Mouse (Mus musculus): Measurements from ENCODE around the gene Mark1.

Mark1 gene

DNA sequence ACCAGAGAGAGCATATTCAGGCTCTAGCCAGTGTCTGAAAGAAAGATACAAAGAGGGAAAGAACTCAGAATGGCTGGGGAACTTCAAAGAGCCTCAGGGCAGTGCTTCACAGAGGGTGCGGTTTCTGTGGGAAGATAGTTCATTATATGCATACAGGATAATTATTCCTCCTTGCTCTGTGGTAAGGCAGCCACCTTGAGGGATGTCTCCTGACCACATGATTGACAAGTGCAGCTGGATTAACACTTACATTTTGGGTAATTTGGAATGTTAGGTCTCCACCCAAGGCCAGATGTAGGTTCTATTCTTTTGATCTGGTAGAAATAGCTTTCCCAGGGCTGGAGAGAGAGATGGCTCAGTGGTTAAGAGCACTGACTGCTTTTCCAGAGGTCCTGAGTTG lies 113.2 kb downstream of the Mark1 start:
- DNase-seq (ENCODE audit: low spot score), result no peak

DNA sequence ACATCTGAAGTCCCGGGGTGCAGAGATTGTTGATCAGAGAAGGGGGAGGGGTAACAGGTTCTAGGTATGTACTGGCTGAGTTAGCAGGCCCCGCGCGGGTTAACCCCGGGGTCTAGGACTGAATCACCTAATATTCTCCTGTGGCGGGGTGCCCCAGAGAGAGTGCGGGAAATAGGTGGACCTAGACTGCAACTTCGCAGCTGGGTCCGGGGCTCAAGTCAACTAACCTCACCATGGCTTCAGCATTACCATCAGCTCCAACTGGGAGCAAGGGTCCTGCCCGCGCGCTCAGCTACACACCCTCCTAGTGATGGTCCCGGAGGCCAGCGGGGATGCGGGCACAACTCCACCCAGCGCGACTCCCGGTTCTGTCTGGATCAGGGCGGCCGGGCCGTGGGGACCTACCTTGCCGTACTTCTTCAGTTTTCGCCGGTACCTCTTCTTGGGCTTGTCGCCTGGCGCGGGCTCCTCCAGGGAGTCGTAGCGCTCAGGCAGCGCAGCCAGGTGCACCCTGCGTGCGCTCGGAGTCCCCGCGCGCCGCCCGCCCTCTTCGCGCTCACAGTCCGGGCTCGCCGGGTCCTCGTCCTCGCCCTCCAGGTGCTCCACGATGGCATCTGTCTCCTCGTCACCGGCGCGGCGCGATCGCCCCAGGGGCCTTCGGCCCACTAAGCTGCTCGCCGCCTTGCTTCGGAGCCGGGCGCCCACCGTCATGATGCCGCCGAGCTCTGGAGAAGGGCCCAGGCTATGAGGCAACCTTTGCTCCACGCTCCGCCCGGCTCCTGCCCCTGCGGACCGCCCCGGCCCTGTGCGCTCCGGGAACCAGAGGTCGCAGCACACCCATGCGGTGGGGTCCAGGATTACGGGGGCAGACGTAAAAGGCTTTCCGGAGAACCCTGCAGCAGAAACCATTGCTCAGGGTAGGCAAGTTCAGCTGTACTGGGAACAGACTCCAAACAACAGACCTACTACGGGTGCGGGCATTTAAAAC lies 116.8 kb downstream of the Mark1 start, which contains the start of gene C130074G19Rik:
Gene C130074G19Rik (minus strand): TSS at position 938 of the 988 bp plus-strand sequence.
- DNase-seq (ENCODE audit: low spot score), result no peak

DNA sequence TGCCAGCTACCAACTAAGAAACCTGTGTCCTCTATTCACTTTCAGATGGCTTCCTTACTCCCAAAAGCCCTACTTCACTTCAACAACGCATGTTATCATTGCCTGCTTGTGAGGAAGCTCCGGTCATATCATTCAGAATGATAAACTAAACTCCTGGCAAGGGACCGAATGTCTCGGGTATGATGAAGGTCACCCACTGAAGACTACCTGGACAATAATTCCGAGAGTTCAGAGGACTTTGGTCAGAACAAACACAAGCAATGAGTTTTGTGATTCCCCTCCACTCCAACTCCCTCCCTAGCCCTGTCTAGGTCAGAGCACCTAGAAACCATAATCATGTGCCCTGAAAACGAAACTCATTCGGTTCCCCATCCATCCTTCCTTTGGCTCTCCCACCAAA lies 117.5 kb downstream of the Mark1 start:
- DNase-seq (ENCODE audit: low spot score), result no peak

DNA sequence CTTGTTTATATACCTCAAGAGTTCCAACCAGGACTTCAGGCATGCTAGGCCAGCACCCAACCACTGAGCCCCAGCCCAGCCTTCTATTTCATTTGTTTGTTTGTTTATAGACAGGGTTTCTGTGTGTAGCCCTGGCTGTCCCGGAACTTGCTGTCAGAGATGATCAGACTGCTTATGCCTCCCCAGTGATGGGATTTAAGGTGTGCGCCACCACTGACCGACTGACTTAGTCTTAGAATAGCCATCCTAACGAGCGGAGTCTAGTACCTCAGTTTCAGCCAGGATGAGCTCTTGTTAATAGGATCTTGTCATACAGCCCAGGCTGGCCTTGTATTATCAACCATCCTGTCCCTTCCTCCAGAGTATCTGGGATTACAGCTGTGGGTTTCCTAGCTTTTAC lies 118.2 kb downstream of the Mark1 start:
- DNase-seq (ENCODE audit: low spot score), result no peak

DNA sequence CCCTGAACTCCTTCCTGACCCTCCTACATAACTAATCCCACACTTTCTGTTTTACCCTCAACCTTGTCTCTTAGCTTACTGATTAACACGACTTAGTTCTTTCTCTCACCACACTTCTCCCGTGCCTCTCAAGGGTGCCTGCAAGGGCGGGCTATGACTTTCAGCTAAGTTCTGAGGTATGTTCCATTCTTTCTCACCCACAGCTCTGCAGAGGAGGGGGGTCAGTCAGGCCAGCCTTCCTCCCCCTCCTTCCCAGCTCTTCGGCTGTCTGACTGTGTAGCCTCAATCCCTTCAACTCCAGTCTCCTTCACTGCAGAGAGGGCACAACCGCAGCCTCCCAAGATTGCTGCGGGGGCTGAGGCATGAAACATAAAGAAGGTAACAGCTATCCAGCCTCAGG lies 120.5 kb downstream of the Mark1 start:
- DNase-seq (ENCODE audit: low spot score), result no peak

DNA sequence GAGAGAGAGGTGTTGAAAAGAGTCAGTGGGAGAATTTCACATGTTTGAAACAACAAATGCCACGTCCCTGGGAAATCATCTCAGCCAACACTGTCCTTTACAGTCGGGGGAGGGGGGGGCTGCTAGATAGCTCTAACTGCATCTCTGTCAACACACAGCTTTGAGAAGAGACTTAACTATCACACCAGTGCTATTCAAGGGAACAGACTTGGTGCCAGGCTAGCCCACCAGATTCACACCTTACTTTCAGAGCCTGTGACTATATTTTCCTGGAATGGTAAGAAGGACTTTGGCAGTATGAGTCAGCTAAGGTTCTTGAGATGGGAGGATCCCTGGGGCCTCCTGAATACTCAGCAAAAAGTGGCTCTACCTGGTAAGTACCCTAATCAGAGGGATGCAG lies 122.1 kb downstream of the Mark1 start:
- no peak for DNase-seq (ENCODE audit: low spot score)

DNA sequence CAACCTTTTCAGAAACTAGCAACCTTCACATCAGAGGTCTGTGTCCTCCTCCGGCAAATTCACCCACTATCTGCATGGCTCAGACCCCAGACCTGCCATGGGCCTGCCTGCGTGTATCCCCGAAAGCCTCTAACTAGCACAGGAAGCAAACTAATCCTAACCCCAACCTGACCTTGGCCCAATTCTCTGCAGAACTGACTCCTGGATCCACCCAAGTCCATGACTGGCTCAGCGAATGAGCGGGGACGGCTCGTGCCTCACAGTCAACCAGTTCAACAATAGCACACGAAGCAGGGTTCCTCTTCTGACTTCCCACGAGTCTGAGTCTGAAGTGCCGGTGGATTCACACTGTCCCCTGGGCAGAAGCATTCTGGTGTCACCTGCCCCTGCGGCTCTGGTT lies 125.5 kb downstream of the Mark1 start:
- no peak for DNase-seq (ENCODE audit: low spot score)

DNA sequence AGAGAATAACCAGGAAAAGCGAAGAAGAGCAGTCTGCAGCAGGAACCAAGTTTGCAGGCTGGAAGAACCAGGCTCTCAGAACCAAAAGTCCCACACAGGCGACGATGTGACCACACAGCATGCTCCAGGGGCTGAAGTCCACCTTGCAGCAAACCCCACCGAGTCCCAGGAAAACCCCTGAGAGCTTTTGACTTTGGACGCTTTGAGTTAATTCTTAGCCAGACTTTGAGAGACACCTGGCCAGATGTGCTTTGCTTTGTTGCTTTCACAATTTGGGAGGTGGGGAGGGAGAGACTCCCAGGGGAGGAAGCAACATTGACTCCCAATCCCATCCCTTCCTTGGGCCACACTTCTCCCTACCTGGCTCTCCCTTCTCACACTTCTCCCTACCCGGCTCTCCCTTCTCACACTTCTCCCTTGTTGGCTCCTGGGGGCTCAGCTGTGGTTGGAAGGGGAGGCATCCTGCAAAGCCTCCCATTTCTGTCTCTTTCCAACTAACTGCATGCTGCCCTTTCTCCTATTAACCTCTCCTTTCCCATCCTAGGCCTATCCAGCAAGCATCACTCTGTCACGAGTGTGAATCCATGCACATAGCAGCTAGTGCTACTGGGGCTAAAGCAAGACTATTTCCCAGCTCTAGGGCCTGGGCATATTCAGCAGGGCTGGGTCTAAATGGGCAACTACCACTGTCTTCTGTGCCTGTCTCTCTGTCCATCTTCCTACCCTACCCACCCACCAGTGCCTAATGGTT lies 127.1 kb downstream of the Mark1 start:
- DNase-seq (ENCODE audit: low spot score), result no peak

DNA sequence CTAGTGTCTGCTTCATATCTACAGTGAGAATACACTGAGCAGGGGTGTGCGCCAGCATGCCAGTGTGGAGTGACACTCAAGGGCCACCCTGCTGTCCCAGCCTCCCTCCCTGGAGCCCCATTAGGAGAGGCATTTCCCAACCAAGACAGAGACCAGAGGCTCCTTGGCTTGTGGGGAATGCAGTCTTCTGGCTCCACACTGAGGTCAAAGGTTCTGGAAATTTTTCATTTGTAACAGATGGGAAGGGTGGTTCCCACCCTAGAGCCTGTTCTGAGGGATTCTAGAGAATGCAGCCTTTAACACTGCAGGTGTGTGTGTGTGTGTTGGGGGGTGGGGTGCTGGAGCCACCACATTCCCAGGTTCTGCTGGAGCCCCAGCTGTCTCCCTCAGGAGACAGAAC lies 127.9 kb downstream of the Mark1 start:
- DNase-seq (ENCODE audit: low spot score), result no peak

DNA sequence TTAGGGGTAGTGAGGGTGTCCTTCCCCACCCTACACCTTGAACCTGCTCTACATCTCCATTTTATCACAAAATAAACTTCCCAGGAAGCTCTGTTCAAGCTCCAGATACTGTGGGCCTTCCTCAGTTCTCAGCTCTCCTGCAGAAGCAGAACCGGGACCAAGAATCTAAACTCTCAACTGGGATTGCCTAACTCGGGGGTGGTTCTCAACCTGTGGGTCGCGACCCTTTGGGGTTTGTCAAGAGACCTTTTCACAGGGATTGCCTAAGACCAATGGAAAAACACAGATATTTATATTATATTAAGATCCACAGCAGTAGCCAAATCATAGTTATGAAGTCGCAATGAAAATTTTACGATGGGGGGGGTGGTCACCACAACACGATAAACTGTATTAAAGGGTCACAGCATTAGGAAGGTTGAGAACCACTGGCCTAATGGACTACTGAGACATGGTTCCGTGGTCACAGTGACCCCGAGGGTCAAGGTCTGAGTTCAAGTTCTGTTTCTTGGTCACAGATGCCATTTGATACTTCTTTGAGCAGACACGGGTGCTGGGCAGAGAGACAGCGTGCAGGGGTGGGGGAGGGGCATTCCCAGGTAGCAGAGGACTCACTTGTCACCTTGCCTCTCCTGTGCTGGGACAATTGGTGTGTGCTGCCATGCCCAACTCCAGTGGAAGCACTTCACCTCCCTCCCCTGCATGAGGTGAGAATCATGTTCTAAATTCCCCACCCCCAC lies 128.6 kb downstream of the Mark1 start:
- DNase-seq (ENCODE audit: low spot score), result no peak

DNA sequence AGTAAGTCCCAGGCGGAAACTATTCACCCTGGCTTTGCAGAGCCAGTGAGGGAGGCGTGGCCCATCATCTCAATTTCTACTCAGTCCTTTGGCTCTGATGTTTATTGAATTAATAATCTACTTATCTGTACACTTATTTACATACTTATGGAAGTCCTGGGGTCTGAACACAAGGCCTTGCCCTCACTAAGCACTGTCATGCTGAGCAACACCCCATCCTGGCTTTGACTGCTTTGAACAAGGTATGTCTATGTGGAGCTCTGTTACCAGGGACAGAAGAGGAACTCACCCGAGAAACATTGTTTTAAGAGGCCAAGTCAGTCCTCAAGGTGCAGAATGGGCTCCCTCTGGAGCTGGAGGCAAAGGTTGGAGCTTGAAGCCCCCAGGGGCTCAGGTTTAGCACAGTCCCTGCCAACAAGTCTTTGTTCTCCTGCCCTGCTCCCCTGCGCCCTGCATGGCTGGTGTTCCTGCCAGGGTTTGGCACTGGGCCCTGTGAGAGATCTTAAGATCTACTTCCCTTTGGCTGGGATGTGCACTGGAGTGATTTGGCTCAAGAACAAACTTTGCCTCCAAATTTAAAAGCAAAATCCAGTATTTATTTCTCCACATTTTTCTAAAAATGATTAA lies 129.3 kb downstream of the Mark1 start:
- no peak for DNase-seq (ENCODE audit: low spot score)

DNA sequence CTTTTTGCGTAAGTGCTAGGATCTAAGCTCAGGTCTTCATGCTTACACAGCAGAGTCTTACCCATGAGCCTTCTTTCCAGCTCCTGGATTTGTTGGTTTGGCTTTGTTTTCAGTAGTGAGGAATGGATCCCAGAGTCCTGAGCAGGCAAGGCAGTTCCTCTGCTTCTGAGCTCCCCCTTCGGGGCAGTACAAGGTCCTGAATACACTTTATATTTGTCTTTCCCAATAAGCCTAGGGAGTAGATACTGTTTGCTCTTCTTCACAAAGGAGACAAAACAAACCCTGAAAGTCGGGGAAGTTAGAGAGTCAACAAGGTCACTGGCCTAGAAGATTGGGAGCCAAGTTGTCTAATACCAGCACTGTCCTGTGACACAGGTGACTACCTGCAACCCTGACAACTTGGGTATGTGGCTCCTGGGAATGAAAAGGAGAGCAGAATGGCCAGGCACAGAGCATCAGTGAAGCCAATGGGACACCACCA lies 131.7 kb downstream of the Mark1 start:
- DNase-seq (ENCODE audit: low spot score), result no peak

DNA sequence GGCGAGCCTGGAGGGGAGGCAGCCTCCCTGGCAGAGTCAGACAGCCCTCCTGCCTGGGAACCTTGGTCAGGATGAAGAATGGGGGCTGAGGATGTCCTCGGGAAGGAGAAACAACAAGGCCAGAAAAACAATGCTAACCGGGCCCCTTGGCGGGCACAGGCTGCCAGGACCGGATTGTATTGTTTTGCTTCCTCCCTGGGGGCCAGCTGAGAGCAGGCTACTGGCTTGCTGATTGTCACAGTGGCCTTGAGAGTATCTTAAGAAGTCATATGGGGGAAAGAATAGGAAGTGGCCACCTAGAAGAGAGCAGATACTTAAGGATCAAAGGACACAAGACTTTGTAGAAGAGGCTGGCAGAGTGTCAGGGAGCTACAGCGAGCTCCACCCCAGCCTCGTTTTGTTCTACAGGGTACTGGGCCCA lies 135.0 kb downstream of the Mark1 start:
- no peak for DNase-seq (ENCODE audit: low spot score)

DNA sequence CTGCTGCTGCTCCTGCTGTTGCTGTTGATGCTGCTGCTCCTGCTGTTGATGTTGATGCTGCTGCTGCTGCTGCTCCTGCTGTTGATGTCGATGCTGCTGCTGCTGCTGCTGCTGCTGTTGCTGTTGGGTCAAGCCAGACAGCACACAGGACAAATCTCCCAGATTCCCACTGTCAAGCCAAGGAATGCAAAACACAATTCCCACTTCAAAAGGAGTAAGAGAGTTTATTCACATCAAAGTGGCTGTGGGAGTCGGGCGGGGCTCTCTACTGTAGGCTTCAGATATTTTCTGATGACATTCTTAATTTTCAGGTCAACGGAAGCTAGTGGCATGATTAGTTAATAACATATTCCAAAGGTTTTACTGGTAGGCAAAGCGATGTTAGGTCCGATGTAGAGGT lies 136.7 kb downstream of the Mark1 start:
- no peak for DNase-seq (ENCODE audit: low spot score)

DNA sequence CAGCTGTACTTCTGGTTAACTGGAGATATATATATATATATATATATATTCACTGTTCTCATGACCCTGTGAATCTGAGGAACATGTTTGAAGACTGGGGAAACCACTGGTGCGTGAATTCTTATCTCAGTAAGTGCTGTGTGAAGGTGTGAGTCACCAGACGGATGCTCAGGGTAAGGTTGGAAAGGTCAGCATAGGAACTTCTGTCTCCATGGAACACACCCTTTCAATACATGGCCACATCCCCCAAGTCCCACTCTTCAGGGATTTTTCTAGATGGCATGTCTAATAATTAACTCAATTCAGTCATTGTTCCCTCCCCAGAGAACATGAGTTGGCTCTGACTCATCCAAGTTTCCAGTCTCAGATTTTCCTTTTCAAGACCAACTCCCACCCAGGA lies 137.8 kb downstream of the Mark1 start:
- DNase-seq (ENCODE audit: low spot score), result no peak

DNA sequence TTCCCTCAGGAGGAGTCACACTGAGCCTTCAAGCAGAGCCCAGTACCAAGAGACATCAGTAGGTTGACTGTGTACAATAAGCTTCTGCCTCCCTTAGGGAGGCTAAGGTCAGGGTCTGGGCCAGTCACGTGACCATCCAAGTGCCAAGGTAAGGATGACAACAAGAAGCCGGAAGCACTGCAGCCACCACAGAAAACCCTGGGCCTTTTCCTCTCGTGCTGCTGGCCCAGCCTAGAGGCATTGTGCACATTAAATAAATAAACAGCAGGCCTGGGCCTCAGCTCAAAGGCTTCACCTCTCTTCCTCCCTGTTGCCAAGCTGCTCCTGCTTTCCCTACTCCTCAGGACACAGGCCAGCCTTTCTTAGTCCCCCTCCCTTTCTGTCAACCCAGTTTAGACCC lies 139.1 kb downstream of the Mark1 start:
- DNase-seq (ENCODE audit: low spot score), result no peak

DNA sequence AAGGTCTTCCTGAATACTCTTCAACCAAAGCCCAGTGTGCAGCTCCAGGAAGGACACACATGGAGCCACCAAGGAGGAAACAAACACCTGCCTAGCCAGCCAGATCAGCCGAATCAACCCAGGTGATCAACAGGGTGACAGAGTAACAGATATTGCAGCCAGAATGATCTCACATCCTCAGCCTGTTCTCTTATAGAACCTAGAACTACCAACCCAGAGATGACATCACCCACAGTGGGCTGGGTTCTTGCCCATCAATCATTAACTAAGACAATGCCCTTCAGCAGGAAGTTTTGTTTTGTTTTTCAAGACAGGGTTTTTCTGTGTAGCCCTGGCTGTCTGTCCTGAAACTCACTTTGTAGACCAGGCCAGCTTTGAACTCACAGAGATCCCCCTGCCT lies 141.1 kb downstream of the Mark1 start:
- no peak for DNase-seq (ENCODE audit: low spot score)

DNA sequence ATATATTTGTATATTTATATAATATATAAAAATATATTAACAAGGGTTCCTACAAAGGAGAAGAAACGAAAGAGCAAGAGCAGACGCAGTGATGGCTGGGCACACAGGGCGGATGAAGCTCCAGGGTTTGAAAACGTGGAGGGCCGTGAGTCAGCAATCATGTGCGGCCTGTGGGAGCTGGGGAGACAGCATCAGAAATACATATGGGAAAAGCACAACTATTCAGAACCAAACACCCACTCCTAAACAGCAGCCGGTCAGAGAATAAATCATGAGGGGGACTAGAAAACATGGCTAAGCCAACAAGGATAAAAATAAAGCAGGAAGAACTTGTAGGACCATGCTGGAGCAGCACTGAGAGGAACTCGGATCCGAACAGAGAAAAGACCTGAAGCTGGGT lies 142.2 kb downstream of the Mark1 start:
- no peak for DNase-seq (ENCODE audit: low spot score)

DNA sequence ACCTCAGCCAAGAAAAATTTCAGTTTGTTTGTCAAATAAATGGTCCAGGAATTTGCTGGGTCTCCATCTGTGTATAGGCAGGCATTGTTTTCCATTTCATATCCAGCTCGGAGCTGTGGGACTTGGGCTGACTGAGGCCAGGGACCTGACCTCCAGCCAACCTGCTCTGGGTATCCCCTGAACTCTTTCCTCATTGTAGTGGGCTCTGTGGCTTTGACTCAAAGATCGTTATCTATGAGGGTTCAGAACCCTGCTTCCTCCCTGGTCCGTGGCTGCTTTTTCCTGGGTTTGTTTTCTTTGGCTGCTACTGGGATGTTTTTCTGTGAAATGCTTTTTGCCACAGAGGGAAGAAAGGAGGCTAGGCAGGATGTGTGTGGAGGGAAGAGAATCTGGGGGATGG lies 145.4 kb downstream of the Mark1 start:
- DNase-seq (ENCODE audit: low spot score), result no peak

DNA sequence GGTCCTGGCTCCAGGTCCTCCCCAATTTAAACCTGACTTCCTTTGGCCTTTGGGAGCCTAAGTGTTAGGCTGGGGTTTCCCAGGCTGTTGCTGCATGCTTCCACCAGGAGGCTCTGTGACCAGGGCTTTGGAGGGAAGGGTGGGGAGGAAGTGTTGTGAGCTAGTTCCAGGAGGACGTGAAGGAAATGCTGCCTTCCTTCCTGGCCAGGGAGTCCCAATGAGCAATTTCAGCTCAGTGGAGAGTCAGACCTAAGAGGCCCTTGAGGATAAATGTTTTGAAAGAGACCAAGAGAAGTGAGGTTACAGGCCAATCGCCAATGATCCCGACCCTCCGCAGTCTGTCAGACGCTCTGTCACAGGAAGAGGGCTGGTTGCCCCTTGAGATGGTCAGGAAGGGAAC lies 146.0 kb downstream of the Mark1 start:
- no peak for DNase-seq (ENCODE audit: low spot score)

DNA sequence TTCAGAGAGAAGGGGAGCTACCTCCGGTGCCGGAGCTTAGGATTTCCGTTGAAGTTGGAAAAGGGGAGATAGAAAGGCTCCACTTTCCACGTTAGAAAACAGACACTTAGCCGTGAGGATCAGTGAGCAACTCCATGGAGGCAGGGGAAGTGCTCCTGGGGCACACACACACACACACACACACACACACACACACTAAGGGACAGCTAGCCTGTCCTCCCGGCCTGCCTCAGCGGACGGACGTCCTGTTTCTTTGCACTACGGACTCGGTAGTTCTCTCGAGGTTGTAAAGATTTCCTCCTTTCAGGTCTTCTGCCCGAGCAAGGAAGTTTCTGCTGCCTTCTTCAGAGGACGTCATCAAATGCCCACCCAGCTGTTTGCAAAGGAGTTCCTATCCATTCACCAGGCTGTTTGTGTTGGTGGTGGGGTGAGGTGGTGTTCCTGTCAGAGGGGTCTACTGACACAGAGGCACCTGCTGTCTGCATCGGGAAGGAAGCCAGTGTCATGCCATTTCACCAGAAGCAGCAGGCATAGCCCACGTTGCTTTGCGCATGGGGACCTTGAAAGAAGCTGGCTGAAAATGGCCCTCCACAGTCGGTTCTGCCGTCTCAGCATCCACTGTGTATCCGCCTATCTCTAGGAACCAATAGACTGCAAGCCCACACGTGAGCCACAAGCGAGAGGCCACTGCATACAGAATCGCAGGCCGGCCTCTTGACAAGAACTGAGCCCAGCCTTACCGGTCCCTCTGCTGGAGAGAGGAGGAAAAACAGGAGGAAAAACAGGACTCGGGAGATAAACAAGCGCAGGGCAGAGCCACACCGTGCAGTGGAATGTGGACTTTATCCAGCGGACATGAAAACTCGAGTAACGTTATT lies 147.4 kb downstream of the Mark1 start:
- peak; percentile 35 for DNase-seq (ENCODE audit: low spot score)
